Mouse (Mus musculus) embryo, embryonic 9.5 days (tissue): Measurements from ENCODE around the gene Dclk3.

Experiments used
- DNase-seq: peaks from one replicate; pipeline ENCODE4 v3.0.0-alpha.2; 2017; ENCODE audit errors: extremely low spot score

The Dclk3 gene

GRCm38 (mm10) chr9:111438904-111439835 lies at the start of gene Dclk3:
Gene Dclk3, plus strand, starts transcription at chr9:111439081.
- peak; percentile 41 for DNase-seq

GRCm38 (mm10) chr9:111390016-111390415 lies 48.9 kb upstream of the Dclk3 start:
- DNase-seq: no peak

DNA sequence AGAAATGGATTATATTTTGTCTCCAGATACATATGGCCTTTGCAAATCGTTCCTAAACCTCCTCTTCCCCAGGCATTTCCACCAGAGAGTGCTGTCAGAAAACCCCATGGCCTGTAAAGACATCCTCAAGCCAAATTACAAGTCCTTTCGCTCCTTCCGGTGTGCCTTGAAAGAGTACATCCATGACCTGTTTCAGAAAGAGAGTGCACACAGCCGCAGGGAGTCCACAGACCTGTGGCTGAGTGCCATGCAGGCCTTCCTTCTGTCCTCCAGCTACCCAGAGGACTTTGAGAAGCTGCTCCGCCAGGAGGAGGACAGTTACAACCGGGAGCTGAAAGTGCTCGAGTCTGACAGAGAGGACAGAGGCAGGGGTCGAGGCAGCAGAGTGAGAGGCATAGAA lies 47.8 kb upstream of the Dclk3 start:
- DNase-seq: no peak

DNA sequence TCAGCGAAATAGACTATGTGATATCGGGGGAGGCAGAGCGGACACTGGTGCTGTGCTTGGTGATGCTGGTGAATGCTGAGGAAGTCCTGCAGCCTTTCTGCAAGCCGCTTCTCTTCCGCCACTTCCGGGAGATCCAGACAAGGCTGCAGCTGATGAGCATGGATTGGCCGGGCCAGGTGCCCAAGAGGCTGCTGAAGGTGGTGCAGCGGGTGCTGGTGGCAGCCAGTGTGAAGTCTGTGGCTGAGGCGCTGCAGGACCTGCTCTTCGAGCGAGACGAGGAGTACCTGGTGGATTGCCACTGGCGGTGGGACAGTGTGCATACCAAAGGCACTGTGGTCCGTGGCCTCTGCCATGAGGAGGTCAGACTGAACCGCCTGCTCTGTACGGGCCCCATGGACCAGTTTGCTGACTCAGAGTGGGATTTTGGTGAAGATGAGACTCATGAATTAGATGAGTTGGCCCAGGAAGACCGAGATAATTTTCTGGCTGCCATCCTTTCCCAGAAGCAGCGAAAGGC lies 46.9 kb upstream of the Dclk3 start:
- no peak for DNase-seq

DNA sequence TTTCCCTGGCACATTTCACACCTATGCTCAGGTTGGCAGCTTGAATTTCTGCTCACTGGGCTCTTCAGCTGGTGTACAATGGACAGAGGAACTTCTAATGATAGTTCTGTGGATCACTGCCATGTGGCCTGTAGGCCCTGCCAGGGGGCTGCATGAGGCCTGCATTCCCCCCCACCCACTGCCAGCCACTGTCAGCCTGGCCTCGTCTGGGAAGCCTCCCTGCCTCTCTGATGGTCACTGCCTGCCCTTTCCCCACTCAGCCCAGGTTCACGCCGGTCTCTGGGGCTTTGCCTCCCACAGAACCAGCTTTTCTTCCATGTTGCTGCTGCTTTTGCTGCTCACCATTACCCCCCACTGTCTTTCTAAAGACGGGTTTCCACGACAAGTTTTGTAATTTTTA lies 43.6 kb upstream of the Dclk3 start:
- DNase-seq: no peak

GRCm38 (mm10) chr9:111398059-111398458 lies 40.8 kb upstream of the Dclk3 start:
- no peak for DNase-seq

DNA sequence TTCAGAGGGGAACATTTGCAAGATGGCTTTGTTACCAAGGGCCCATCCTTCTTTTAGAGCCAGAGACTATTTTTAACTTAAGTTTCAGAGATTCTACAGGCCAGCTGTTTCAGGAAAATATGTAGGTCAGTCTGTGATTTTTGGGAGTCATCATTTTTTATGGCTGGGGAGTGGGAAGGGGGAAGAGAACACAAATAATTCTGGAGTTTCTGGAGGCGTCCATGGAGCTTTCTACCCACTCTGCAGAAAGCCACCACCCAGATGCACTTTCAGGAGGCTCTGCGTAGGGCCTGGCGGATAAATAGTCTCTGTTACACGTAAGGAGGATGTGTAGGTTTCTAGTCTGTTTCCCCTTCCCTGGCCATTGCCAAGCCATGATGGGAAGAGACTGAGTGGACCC lies 38.8 kb upstream of the Dclk3 start:
- no peak for DNase-seq

- no peak for DNase-seq
These were observed 35.7 kb upstream of the Dclk3 start for GRCm38 (mm10) chr9:111403159-111403558.

- no peak for DNase-seq
These were observed 34.4 kb upstream of the Dclk3 start for GRCm38 (mm10) chr9:111404346-111405079.

GRCm38 (mm10) chr9:111405080-111405428 lies 33.8 kb upstream of the Dclk3 start:
- no peak for DNase-seq

DNA sequence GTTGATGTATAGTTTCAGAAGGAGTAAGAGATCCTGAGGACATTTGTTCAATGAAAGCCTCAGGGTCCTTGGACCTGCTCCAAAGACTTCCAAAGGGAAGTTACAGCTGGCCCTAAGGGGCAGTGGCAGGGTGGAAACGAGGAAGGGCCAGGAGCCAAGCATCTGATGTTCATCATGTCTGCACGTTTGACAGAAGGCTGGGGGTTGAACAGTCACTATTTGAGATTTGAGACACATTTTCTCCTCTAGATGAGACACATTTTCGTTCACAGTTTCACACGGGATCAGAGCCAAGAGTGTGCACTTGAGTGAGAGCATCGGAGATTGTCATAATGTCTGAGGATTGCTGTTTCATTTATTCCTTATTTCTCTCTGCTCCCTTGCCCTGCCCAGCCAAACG lies 30.9 kb upstream of the Dclk3 start:
- DNase-seq: no peak

DNA sequence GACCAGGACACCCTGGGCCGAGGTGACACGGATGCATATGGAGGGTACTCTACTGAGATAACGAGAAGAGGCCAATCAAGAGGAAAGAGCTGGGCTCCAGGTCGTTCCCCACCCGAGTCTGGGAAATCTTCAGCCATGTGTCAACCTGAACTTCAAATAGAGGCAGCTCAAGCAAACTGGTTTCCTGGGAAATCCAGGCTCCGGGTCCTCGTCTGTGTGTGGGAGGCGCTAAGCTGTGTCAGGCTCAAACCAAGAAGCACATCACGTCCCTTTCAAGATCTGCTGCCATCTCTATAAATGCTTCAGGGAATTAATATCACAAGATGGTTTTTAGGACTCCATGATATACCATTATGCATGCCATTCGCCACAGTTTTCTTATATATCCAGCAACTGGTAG lies 30.5 kb upstream of the Dclk3 start:
- DNase-seq: no peak

DNA sequence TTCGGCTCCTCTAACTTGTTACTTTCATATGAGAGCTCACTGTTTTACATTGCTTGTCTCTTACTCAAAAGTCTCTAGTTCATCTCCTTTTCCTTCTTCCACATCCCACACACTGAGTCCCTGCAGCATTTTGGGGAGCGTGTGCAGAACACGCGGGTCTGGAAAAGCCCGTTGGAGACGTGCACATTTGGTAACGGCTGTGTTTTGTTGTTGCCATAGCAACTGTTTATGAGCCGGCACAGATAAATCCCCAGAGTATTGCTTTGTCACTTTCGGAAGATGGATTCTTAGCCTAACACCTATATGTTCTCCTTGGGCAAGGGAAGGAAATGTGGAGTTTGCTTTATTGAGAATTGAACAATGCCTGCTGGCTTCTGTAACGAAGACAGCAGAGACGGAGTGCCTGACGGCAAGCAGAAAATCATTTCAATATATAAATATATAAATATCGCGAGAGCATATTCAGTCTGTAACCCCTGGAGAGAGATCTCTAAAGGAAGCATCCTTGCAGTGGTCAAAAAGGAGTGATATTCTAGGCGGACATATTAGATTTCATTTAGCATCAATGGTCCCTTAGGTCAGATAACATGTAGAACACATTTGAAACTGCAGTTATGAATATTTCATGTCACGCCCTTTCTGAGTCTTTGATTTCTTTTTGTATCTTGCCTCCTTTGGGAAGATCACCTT lies 26.3 kb upstream of the Dclk3 start:
- DNase-seq: no peak

DNA sequence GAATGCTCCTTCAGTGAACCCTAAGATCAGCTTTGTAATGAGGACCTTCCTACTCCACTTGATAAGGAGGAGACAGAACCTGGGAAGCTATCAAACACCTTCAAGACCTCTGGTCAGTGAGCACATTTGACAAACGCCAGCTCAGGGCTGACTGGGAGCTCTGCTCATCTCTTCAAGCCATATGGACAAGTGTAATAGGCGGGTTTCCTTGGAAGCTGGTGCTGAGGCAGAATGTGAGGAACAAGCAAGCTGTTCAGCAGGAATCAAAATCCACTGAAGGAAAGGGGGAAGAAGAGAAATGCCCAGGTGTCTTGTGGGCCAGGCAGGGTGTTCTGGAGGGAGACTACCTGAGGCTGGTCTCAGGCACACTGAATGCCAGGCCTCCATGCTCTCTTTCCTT lies 17.0 kb upstream of the Dclk3 start:
- DNase-seq: no peak

GRCm38 (mm10) chr9:111422567-111422966 lies 16.3 kb upstream of the Dclk3 start:
- no peak for DNase-seq

- DNase-seq: no peak
These were observed 13.8 kb upstream of the Dclk3 start for GRCm38 (mm10) chr9:111425113-111425512.

GRCm38 (mm10) chr9:111425952-111426351 lies 12.9 kb upstream of the Dclk3 start:
- DNase-seq: no peak

DNA sequence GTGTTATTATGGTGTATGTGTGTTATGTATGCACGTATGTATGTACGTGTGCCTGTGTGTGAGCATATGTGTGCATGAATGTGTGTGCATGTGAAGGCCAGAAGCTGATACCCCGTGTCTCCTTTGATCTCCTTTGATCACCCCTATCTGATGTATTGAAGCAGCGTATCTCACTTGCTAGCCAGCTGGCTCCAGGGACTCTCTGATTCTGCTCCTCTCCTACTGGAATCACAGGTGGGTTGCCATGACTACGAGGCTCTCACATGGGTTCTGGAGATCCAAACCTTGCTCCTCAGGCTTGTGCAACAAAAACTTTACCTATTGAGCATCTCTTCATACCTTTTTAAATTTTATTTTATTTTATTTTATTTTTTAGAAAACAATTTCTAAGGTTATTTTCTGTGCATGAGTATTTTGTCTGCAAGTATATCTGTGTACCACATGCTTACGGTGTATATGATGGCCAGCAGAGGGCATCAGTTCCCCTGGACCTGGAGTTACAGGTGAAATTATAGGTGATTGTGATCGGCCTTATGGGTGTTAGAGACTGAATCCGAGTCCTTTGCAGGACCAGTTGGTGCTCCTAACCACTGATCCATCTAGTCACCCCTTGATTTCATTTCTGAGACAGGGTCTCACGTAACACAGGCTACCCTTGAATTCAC lies 10.9 kb upstream of the Dclk3 start:
- DNase-seq: no peak

GRCm38 (mm10) chr9:111428698-111429362 lies 10.1 kb upstream of the Dclk3 start:
- DNase-seq: no peak

- DNase-seq: no peak
These were observed 9.5 kb upstream of the Dclk3 start for GRCm38 (mm10) chr9:111429363-111429750.

GRCm38 (mm10) chr9:111435429-111435828 lies 3.5 kb upstream of the Dclk3 start:
- DNase-seq: no peak
